Mouse (Mus musculus) thymus, adult 2 months (tissue): ENCODE data around the gene Med12l. TPM values are rescaled to one million over a fixed set of nuclear protein-coding genes. Genes with fewer than 3 reads are reported as not detected.

Experiments
- DNase-seq: peaks from one replicate; pipeline ENCODE4 v3.0.0; 2021
- H3K27ac ChIP-seq: fragments of 200-500 bp; 2 replicates; pipeline ENCODE4 v1.5.1; 2012; ENCODE audit warnings: low read length, control low read depth; ENCODE audit not compliant: control insufficient read depth, insufficient read depth
- H3K27me3 ChIP-seq: fragments of 200-500 bp; 2 replicates; pipeline ENCODE4 v1.6.1; 2012; ENCODE audit warnings: mild to moderate bottlenecking, low read length, moderate library complexity, mixed read lengths; ENCODE audit not compliant: control insufficient read depth, insufficient read depth
- H3K36me3 ChIP-seq: fragments of 200-500 bp; 2 replicates; pipeline ENCODE4 v1.6.1; 2012; ENCODE audit warnings: mild to moderate bottlenecking, low read length, moderate library complexity; ENCODE audit not compliant: control insufficient read depth, insufficient read depth
- H3K4me1 ChIP-seq: fragments of 200-500 bp; replicated peaks from 2 replicates; pipeline ENCODE4 v1.6.1; 2012; ENCODE audit warnings: low read length; ENCODE audit not compliant: control insufficient read depth, insufficient read depth
- H3K4me3 ChIP-seq: fragments of 200-500 bp; 2 replicates; pipeline ENCODE4 v1.5.1; 2012; ENCODE audit warnings: mild to moderate bottlenecking, low read length, control low read depth, moderate library complexity; ENCODE audit not compliant: control insufficient read depth, insufficient read depth
- CTCF ChIP-seq: fragments of 200-500 bp; IDR thresholded peaks from 2 replicates; pipeline ENCODE4 v1.5.1; 2012; ENCODE audit warnings: mild to moderate bottlenecking, control low read depth, low read length, moderate library complexity, borderline replicate concordance; ENCODE audit not compliant: control insufficient read depth, poor library complexity, insufficient read depth; ENCODE audit errors: extremely low read depth
- POLR2A ChIP-seq: fragments of 200-500 bp; IDR thresholded peaks from 2 replicates; pipeline ENCODE4 v1.6.1; 2012; ENCODE audit warnings: mild to moderate bottlenecking, low read length, control low read depth, moderate library complexity; ENCODE audit not compliant: control insufficient read depth, poor library complexity, insufficient read depth; ENCODE audit errors: extremely low read depth
- WGBS: fragments of 180-500 bp; shearing (Covaris S2); methylation state at CpG from one replicate; pipeline ENCODE4 v1.1.7; 2018; 5-methylcytosine and 5-hydroxymethylcytosine counted together
- polyA plus RNA-seq: library from polyadenylated mRNA; depleted of rRNA; stranded (reverse); fragments of >200 nt; gene quantifications from 2 replicates; pipeline ENCODE4 v1.2.3, GENCODE M21; 2012

Gene Med12l
- polyA plus RNA-seq, 1 experiment = 3.3 TPM

DNA sequence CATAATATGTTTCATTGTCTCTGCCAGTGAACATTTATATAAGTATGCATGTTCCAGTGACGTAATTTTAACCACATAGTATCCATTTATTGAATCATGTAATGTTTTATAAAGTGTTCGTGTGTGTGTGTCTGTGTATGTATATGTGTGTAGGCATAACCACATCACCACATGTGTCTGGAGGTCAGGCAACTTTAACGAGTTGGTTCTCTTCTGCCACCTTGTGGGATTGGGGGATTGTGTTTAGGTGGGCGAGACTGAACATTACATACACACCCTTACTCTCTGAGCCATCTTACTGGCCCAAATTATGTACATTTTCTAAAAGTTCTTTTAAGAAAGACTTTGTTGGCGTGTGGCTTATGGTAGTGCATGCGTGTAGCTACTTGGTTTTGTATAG, 162.9 kb downstream of the Med12l start:
- no peak for TF ChIP-seq POLR2A
- no peak for TF ChIP-seq CTCF
- WGBS = 69% methylated on average over 6 of the region's 6 CpGs
- DNase-seq = peak; percentile 22
- Histone ChIP-seq H3K4me3 (no peak overlapping the region), H3K27ac (no peak overlapping the region), H3K4me1 (no peaks in the 10 kb centered on the region), H3K36me3 (no peaks in the 10 kb centered on the region), H3K27me3 (no peaks in the 10 kb centered on the region)

DNA sequence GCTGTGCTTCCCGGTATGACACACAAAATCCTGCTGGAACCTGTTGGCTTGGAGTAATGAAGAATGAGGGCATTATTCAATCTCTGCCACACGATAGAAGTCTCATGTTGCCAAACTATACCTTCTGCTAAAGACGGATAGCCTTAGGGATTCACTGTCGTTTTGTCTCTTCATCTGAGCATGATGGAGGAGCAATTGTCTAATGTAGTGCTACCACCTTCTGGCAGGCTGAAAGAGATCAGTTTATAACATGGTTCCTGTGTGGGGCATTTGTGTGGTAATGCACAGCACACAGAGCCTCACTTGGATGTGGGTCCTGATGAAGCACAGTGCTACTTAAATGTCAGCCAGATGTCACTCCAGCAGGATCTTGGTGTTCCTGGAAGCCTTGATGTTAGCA, 163.6 kb downstream of the Med12l start:
- H3K27me3 ChIP-seq = no peaks in the 10 kb centered on the region
- no peaks in the 10 kb centered on the region for H3K36me3 ChIP-seq
- H3K4me1 ChIP-seq = no peaks in the 10 kb centered on the region
- H3K4me3 ChIP-seq = no peak overlapping the region
- no peak for DNase-seq
- 86% methylated on average over 4 of the region's 4 CpGs for WGBS
- TF ChIP-seq CTCF (no peak), POLR2A (no peak)
- H3K27ac ChIP-seq = no peak overlapping the region

DNA sequence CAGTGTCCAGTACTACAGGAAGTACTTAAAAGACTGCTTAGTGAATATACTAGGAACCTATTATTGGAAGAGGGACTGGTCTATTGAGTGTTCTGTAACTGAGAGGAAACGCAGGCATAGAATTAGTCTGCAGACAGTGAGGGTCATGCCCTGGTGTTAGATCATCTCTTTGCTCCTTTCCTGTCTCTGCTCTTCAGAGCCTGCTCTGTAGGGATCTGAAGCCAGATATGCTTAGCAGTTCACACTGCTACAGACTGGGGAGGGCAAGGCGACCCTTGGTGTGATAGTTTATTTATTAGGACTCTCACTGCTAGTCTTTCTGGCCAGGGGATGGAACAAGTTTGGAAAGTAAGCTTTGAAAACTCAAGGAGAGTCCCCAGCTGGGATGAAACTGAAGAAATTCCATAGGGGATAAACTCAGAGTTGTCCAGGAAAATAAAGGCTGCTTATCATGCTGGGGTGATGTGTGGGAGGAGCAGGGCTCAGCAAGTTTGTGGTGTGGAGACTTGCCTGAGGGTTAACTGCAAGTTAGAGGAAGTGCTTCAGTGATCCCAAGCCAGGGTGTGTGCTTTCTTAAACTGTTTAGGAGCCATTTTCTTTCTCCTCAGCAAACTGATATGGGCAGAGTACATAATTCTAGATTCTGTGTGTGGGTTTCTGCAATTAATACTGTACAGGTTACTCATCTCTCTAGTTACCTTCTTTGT, 164.4 kb downstream of the Med12l start:
- no peaks in the 10 kb centered on the region for H3K27me3 ChIP-seq
- TF ChIP-seq CTCF = no peak
- H3K4me3 ChIP-seq = no peak overlapping the region
- no peak overlapping the region for H3K27ac ChIP-seq
- WGBS = 90% methylated on average over 2 of the region's 2 CpGs
- no peaks in the 10 kb centered on the region for H3K36me3 ChIP-seq
- no peak for DNase-seq
- no peaks in the 10 kb centered on the region for H3K4me1 ChIP-seq

DNA sequence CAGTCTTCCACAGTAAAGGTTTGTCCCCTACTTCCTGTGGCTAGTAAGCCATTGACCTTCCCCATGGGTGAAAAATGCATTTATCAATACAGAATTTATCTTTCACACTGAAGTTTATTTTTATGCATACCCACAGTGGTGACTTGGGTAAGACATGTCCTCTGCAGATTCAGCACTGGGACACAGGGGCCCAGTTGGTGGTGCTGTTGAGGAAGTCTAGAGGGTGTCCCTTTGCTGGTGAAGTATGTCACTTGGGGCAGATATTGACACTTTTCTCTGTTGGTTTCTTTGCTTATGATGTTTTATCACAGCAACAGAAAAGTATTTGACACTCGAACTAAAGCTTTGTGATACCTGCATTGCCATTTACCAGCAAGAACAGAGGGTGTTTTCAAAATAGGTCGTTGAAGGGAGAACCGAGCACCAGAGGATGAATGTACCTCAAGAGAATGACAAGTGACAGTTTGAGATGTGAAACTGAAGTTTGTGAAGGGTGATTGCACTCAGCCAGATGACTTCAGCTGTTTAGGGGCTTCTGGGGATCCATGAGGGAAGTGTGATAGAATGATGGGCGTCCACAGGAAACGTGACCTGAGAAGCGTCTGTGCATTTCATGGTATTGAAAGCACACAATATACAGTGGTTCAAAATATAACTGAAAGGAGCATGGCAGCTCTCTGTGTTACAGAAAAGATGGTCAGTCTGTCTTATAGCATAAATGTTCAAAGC, 169.0 kb downstream of the Med12l start:
- TF ChIP-seq POLR2A (no peak), CTCF (no peak)
- peak; percentile 35 for DNase-seq

DNA sequence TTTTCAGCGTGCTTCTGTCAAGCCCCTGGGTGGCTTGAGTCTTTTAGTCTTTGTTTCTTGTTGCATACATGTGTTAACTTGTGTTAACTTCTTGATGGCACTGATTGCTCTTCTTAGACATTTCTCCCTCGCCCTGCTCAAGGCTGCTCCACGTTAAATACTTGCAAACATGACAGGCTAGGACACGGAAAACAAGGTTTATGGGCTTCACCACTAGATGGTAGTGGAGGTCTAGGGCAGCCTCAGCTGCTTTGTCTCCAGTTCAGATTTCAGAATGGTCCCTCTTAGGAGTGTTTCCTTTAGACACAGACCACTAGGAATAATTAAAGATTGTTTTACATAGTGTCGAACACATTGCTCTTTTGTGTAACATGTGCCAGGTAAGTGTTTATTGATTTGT, 169.6 kb downstream of the Med12l start:
- H3K27me3 ChIP-seq = no peaks in the 10 kb centered on the region
- H3K4me3 ChIP-seq = no peak overlapping the region
- no peak overlapping the region for H3K27ac ChIP-seq
- peak; percentile 69 for DNase-seq
- H3K36me3 ChIP-seq = no peaks in the 10 kb centered on the region
- no peak for TF ChIP-seq CTCF
- TF ChIP-seq POLR2A = no peak
- no peaks in the 10 kb centered on the region for H3K4me1 ChIP-seq
- WGBS = 35% methylated on average over 5 of the region's 5 CpGs

More for the DNA sequence above, 169.0 kb downstream of the Med12l start:
- Histone ChIP-seq H3K4me3 (no peak overlapping the region), H3K4me1 (no peaks in the 10 kb centered on the region), H3K27me3 (no peaks in the 10 kb centered on the region), H3K27ac (no peak overlapping the region), H3K36me3 (no peaks in the 10 kb centered on the region)
- 75% methylated on average over 6 of the region's 6 CpGs for WGBS

DNA sequence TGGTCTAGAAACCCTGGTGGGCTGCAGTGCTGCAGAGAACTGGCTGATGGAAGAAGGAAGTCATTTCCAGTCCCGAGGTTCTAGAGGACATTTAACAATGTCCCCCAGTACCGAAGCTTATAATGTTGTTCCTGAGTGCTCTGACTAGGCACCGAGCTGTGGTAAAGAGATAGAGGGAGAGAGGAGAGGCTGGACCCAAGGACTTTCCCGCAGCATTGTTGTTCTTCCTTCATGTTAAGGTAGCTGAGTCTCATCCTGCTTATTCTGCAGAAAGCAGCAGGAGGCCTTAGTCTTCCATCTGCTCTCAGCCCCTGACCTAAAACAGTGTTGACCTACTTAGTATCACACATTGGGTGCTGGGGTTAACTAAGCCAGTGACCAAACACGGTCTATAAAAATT, 171.2 kb downstream of the Med12l start:
- H3K27ac ChIP-seq = no peak overlapping the region
- H3K27me3 ChIP-seq = no peaks in the 10 kb centered on the region
- no peaks in the 10 kb centered on the region for H3K36me3 ChIP-seq
- TF ChIP-seq CTCF = no peak
- no peak for DNase-seq
- no peak overlapping the region for H3K4me3 ChIP-seq
- H3K4me1 ChIP-seq = no peaks in the 10 kb centered on the region
- 84% methylated on average over 5 of the region's 5 CpGs for WGBS

DNA sequence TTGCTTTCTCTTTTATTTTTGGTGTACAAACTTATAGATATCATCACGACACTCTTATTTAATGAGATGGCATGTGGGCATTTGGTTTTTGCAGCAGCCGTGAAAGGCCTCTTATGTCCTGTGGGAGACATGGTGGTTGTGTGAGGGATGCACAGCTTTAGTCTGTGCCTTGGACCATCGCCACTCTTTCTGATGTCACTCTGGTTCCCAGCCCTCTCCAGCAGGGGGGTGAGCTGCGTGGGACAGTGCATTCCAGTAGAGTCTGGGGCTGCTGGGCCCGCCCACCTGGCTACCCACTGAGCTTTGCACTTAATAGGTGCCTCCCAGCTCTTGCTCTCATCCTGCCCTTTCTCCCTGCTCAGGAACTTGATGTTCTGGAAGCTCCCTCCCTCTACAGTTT, 175.5 kb downstream of the Med12l start:
- no peak overlapping the region for H3K4me3 ChIP-seq
- DNase-seq = no peak
- no peaks in the 10 kb centered on the region for H3K4me1 ChIP-seq
- WGBS = 87% methylated on average over 5 of the region's 5 CpGs
- no peak overlapping the region for H3K27ac ChIP-seq
- no peaks in the 10 kb centered on the region for H3K27me3 ChIP-seq
- H3K36me3 ChIP-seq = no peaks in the 10 kb centered on the region
- TF ChIP-seq POLR2A = no peak
